Mouse (Mus musculus): ENCODE measurements around the gene Gphb5.
"Not testable (repeated sequence)": the region's sequence is repeated elsewhere in the genome, so short reads cannot be mapped to it uniquely, and the experiment has no call there.

Gene Gphb5

DNA sequence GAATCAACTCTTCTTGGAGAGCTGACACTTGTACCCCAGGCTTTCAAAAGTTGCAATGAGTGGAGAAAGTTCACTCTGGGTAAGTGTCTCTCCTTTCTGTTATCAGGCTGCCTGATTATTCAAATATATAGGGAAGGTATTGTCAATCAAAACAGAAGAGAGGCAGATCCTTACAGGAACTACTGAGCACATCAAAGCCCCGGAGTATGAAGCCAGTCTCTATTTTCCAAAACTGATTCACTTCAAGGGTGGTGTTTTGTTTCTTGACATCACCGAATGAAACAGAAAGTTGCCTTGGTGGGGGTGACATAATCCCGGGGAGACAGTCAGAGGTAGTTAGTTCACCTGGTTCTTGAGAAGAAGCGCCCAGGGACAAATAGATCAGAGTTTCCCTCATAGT lies at the start of gene Gphb5:
Gphb5 (minus strand) TSS at position 101 of the 400 bp plus-strand sequence.
- no peak for DNase-seq (ENCODE audit: low spot score in 2 of 2)

DNA sequence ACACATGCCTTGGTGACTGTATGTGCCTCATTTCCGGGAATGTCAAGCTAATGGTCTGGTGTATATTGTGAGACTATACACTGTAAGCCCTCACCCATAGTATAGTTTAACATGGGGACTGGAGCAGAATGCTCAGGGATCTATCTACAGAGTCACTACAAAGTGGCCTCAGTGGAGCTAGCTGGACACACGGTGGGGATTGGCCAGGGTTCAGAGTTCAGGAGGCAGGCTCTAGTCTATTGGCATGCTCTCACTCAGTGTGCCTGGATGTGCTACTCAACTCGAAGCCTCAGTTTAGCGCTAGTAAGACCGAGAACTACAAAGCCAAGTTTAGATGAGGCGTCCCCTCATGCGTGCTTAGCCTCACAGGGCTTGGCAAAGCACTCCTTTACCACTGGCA lies 49.6 kb upstream of the Gphb5 start:
- DNase-seq (ENCODE audit: low spot score in 2 of 2), result no peak

DNA sequence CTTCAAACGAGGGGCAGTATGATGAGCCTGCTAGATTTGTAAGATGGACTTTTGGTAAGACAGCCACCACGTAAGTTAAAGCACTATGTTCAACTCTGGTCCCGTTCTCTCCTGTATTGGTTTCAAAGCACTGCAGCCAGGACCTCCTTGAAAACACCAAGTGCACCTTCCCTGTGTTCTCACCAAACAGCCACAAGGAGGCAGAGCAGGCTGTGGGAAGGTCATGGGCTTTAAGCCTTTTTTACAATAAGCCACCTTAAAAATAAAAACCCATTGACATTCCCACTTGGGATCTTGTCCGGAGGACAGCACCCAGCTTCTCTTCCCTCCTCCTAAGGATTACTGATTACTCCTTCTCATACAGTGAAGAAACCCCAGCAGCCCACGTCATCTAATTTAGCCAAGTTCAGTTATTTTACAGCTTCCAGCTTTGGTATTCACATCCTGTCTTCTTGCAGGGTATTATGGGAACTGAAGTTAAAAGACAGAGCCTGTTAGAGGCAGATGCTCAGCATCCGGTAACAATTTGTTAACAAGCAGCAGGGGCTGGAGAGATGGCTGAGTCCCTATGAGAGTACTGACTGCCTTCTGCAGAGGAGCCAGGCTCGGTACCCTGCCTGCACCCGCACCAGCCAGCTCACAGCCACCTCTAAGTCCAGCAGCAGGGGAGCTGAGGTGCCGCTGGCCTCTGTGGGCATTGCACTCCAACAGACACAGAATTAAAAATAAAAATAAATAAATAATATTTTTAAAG lies 47.6 kb upstream of the Gphb5 start:
- DNase-seq (ENCODE audit: low spot score in 2 of 2), result no peak

DNA sequence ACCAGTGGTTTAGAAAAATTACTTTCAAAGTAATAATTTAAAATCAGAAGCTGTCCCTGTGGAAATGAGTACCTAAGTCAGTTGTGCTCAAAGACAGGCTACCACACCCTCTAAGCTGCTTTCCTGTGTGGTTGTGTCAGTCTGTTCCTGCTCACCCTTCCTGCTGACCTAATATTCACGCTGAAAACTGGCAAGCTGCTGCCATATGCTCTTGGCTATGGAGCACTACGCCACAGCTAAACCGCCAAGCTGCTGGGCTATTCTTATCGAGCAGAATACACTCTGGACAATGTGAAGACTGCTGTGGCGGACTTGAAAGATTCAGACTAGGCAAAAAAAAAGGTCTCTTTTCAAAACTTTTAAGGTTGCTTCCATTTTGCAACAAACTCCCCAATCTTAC lies 44.0 kb upstream of the Gphb5 start:
- DNase-seq (ENCODE audit: low spot score in 2 of 2), result no peak

DNA sequence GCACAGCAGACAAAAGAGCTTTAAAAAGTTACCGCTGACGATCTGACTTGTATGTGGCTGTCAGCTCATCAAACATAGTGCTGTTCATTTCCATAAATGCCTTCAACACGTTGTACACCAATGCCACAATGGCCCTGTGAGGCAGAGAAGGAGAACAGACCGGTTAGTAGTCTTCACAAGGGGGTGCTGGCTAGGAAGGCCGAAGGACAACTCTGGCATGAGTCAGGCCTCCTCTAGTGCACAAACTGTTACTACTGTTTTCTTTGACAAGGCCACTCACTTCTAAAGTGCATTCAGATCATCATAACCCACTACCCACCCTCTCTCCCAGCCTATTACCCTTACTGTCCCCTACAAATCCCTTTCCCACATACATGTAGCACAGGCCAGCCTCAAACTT lies 43.1 kb upstream of the Gphb5 start:
- DNase-seq (ENCODE audit: low spot score in 2 of 2), result no peak

DNA sequence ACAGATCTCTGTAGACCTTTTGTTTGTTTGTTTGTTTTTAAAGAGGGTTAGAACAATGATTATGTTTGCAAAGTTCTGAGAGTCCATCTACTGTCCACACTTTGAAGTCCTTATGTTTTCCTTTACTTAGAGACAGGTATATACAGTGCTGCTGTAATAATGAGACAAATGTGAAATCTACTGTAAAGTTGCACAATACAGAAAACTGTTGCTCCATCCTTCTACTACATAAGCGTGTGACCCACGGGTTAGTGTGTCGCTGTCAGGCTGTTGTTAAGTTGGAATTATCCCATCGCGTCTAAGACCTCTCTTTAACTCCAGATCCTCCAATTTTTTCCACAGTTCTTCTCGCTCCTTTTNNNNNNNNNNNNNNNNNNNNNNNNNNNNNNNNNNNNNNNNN lies 36.9 kb upstream of the Gphb5 start:
- no peak for DNase-seq (ENCODE audit: low spot score in 2 of 2)

DNA sequence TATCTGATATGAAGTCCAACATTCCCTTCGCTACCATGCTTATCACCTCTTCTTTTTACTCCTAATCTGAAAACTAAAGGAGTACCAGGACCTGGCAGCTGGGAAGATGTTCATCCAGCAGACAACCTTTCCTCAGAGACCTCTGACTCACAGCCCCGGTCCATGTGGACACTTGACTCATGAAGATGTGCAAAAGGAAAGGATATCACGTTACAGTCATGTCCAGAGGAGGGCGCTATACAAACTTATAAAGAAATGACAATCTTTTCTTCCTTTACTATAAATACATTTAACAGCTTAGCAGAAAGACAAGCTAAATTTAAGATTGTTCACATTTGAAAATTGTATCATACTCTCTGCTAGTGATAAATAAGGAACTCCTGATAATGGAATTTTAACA lies 36.4 kb upstream of the Gphb5 start:
- no peak for DNase-seq (ENCODE audit: low spot score in 2 of 2)

DNA sequence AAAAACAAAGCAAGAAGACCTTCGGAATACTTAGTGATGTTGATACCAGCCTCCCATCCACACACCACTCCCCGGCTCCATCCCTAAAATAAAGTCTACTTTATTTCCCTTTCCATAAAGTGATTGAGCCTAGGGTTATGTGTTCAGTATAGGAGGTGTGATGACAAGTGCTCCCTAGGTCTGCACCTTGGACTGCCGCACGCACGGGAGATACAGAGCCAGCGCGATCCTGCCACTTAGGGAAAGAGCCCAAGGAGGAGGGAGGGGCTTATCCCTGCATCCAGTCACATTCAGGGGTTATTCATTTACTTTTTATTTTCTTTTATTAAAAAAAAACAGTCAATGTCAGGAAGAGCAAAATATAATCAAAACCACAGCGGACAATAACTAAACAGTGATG lies 34.0 kb upstream of the Gphb5 start:
- DNase-seq (ENCODE audit: low spot score in 2 of 2), result no peak

DNA sequence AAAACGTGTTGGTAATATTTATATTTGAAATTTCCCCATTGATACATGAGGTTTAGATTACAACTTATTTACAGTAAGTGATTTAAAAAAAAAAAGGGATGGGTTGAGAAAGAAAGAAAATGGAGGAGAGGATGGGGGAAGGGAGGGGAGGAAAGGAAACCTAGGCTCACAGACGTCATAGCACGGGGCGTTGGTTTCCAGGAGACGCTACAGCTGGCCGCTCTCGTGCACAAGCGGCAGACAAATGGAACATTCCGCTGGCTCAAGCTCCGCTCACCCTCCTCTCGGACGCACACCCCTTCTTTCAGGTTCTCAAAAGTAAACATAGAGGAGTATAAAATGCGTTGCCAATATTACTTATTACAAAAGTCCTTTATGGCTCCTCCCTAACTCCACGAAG lies 33.4 kb upstream of the Gphb5 start:
- no peak for DNase-seq (ENCODE audit: low spot score in 2 of 2)

DNA sequence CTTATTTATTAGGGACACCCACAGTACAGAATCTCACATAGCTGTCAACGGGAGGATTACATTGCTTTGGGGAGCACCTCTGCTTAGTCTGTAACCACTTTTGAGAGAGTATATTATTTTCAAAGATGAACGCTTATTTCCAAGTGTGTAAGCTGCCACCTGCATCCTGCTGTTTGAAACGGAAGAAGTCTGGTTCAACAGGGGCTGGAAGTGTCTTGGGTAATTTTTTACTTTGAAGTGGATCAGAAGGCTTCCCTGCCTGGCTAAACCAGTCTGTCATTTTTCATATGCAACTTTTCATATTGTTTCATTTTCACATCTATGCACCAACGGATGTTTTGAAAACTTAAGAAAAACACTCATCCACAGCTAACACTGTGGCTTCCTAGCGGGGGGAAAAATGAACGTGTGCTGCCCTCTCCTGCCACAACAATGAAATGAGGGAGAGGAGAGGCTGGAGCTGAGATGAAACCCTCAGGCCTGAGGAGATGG lies 32.9 kb upstream of the Gphb5 start:
- DNase-seq (ENCODE audit: low spot score in 2 of 2), result peak in 1 of 2 experiments; percentile 14

DNA sequence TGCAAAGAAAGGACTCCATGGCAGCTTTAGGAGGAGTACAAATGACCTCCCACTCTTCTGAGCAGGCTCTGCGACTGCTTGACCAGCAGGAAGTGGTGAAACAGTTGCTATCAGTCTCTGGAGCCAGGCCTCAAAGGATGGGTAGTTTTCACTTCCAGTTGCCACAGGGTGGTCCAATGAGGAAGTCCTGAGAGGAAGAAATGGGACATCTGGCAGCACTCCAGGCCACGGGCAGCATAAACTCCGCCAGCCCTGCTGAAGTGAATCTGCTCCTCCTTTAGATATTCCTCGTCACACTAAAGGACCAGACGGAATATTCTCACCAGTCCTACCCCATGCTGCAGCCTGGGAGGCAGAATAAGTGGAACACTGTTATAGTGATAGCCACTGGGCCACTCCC lies 32.3 kb upstream of the Gphb5 start:
- DNase-seq (ENCODE audit: low spot score in 2 of 2), result peak; percentile 56 to 62

DNA sequence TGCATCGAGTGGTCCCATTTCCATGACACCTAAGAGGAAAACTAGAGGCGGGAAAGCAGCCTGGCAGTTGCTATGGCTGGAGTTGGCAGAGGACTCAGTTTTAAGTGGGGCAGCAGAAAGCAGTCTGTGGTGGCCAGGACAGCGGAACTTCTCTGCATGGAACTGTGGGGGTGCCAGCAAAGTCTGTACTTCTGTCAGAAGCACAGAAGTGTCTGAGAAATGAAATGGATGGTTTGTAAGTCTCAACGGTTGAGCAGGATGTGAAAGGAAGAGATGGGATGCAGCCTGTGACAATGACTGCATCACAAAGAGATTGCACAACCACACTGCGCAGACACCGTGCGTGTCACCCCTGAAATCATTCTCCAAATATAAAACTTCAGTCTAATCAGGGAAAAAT lies 29.7 kb upstream of the Gphb5 start:
- no peak for DNase-seq (ENCODE audit: low spot score in 2 of 2)

DNA sequence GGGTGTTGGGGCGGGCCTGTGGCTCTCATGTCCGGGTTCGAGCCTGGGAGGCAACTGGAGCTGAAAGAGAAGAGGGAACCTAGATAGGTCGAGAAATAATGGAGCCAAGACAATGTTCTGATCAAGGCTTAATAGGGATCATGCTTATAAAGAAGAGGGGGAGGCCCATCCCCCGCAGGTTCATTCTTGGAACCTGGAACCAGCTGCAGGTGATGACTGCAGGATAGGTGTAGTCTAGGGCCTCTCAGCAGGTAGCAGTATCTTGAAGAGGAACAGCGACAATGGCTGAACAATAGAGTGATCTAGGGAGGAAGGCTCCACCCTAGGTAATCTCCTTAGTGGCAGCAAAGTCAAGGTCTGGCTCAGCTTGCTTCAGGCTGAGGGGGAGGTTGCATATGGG lies 15.8 kb upstream of the Gphb5 start:
- not testable (repeated sequence) for DNase-seq (ENCODE audit: low spot score in 2 of 2)

DNA sequence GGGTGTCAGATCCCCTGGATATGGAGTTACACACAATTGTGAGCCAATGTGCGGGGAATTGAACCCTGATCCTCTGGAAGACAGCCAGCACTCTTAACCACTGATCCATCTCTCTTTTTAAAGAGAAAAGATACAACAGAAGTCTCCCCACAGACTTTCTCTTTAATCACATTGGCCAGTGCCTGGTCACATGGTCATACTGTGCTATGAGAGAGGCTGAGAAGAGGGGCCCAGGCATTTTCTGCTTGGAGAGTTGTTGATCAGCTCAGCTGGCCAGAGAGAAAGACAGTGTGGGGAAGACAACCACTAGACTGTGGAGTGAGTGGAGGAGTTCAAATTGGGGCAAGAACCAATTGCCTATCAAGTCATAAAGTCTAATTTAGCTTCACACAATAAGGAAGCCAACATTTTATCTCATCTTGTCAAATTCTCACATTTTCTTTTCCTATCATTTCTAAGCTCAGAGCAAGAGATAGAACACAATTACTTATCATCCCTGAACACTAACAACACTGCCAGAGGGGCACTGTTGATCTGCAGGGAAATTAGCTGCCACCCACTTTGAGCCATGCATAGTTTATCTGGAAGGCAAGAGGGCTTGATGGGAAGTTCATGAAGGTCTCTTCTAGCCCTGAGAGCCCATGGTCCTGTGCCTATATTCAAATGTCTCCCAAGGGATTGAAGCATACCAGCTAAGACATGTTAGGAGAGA lies 13.3 kb upstream of the Gphb5 start:
- no peak for DNase-seq (ENCODE audit: low spot score in 2 of 2)

DNA sequence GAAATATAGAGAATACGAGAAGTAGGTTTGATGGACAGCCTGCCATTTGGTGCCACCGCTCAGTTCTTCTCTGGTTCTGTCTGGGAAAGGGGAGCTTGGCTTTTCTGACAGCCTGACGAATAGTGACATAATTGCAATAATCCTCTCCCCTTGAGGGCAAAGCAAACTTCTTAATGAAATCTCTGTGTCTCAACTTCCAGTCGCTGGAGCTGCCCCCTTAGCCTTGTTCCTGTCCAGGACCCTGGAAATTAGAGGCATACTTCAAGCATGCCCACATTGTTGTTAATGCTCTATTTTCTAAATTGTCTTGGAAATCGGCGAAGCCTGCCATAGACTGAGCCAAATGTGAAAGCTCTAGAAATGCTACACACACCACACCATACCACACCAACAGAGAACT lies 12.1 kb upstream of the Gphb5 start:
- DNase-seq (ENCODE audit: low spot score in 2 of 2), result no peak

DNA sequence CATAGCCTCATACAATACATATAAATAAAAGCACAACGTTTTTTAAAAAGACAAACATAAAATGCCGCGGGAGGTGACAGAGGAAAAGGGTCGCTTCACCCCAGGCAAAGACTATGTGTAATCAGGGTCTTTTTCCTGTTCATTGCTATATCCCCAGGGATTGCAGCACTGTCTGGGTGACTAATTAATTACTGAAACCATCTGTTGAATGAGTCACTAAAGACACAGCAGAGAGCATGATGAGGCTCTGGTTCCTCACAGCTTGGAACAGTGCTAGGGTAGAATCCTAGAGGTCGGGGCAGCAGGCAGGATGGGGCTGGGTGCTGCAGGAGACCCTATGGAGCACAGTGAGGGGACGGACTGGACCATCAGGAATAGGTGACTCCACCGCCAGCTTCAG lies 9.3 kb upstream of the Gphb5 start:
- no peak for DNase-seq (ENCODE audit: low spot score in 2 of 2)

DNA sequence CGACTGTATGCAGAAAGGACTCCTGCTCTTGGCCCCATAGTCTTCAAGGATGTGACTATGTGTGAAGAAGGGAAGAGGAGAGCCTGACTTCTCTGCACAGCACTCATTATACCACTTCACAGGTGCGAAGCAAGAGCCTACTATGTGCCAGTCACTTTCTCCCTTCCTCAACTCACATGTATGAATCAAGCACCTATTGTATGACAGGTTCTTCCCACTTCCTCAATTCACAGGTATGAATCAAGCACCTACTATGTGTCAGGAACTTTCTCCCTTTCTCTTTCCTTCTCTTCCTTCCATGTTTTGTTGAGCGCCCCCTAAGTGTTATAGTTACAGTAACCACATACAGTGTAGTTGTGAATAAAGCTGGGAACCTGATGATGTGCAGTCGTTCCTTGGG lies 8.2 kb upstream of the Gphb5 start:
- no peak for DNase-seq (ENCODE audit: low spot score in 2 of 2)

DNA sequence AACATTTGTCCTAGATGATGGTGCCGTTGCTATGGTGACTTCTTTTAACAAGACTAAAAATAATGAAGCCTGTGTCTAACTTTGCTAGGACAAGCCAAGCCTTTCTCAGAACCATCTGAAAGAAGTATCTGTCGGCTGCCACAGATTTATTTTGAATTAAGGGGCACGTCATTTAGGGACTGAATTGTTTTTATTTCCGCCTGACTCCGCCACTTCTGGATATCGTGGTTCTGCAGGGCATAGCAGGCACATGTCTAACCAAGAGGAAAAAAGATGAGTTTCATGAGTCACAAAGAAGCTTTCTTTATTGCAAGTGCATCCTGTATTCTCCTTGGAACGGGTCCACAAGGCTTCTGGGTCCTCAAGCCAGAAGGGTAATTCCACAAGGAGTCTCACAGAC lies 7.8 kb upstream of the Gphb5 start:
- DNase-seq (ENCODE audit: low spot score in 2 of 2), result no peak

DNA sequence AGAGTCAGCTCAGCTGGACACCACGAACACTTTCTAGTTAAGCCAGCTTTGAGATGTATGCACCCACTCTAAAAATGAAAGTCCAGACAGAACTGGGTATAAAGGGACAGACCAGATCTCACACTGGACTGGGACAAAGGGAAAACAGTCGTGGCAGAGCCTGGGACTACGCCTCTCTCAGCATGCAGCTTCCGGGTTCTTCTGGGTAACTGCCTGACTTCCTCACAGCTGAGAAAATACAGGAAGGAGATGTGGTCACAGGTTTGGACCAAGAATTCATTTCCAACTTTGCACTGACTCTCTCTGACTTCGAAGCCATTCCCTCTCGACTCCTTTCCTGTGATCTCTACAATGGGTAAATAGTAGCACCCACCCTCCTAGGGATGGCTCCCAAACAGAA lies 1.6 kb downstream of the Gphb5 start:
- peak; percentile 23 to 35 for DNase-seq (ENCODE audit: low spot score in 2 of 2)

DNA sequence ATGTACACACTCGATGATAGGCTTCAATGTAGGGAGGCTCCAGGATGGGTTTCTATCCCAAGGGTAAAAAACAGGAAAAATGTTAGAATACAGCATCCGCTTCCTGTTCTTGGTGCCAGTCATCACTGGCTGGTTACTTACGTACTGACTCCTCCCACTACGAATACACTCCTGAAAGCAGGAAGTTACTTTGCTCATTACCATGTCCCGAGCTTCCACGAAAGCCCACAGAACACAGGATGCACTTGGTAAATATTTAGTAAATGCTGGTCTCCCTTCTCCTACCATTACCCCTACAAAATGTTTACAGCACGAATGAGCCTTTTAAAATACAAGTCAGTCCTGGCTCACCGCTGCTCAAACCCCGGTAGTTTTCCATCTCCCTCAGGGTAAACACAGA lies 3.6 kb downstream of the Gphb5 start:
- DNase-seq (ENCODE audit: low spot score in 2 of 2), result no peak

DNA sequence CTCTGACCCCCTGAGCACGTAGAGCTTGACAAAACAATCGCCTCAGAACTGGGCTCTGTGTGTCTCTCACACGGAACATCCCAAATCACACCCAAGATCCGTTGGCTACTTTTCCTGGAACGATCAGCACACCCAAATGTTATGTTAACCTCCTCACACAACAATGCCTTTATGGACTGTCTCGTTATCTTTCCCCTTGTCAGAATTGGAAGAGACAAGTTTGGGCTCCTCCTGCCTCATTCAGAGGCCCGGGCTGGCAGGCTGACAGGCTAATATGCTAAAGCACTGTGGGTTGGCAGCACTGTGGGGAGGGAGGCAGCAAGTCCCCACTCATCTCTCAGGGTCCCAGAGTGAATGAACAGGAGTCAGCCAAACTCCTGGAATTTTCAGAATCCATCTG lies 19.5 kb downstream of the Gphb5 start:
- DNase-seq (ENCODE audit: low spot score in 2 of 2), result no peak

DNA sequence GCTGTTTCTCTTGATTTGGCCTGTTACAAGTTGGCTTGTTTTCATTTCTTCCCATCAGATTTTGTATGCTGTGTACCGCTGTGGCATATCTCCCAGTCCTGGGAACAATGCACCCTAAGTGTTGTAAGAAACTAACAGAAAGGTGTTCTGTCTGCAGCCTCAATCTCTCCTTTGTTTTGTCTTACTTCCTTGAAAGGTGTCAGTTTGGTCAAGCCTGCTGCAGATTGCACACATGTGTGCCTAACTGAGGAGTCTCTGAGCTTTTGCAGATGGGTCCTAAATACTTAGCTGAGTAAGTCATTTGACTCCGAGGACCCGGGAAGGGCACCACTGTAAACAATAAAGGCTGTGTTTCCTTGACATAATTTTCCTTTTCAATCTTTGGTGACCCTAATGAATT lies 20.0 kb downstream of the Gphb5 start:
- DNase-seq (ENCODE audit: low spot score in 2 of 2), result no peak

DNA sequence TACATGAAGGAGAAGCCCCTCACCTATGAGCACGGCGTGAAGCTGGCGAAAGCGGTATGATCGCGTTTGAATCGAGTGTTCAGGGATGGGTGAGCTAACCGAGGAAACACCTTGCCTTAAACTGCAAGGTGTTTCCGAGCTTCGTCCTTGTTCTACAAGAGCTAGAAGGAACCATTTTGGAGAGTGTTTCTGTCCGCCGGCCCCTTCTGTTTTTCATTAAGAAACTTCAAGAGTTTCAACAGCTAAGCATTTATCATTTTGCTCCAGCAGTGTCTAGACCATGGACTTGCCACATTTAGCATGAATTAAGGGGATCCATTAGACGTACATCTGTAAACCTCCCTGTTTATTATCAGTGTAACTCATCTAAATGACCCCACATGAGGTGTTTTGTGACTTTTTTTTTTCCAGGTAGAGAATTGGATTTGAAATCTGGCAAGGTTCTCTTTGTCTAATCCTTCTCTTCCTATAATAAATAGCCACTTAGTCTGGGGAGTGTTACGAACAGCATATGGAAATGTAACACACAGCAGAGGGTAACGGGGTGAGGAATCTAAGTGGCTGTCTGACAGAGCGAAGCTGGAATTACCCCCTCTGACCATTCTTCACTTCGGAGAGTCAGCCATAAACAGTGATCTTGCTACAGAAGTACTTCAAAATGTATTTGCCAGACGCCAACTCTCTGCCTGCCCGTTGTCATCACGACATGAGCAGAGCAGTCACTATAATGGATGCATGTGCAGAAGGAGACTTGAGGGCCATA lies 22.4 kb downstream of the Gphb5 start:
- DNase-seq (ENCODE audit: low spot score in 2 of 2), result no peak

All from heart, adult 9 months (tissue).